Mouse (Mus musculus) heart, embryonic 13.5 days (tissue): Measurements from ENCODE around the gene Kel. TPM values are rescaled to one million over a fixed set of nuclear protein-coding genes. Genes with fewer than 3 reads are reported as not detected.

ENCODE experiments used
- ATAC-seq: fragments of 200-750 bp; cut with Nextera tagmentation; 2 replicates; pipeline ENCODE4 v1.8.0; 2017; ENCODE audit warnings: moderate TSS enrichment; ENCODE audit not compliant: insufficient number of reproducible peaks, low FRiP score, low TSS enrichment; ENCODE audit errors: extremely low read depth
- H3K27ac ChIP-seq: fragments of 300-500 bp; sonication (generic); replicated peaks from 2 replicates; pipeline ENCODE4 v1.5.1; 2015; ENCODE audit warnings: moderate library complexity, mild to moderate bottlenecking, inconsistent platforms
- H3K27me3 ChIP-seq: fragments of 300-500 bp; sonication (generic); replicated peaks from 2 replicates; pipeline ENCODE4 v1.6.1; 2015; ENCODE audit warnings: mild to moderate bottlenecking, inconsistent platforms
- H3K36me3 ChIP-seq: fragments of 300-500 bp; sonication (generic); 2 replicates; pipeline ENCODE4 v1.6.1; 2015; ENCODE audit warnings: mild to moderate bottlenecking, inconsistent platforms
- H3K4me1 ChIP-seq: fragments of 300-500 bp; sonication (generic); 2 replicates; pipeline ENCODE4 v1.6.1; 2015; ENCODE audit warnings: inconsistent platforms
- H3K4me2 ChIP-seq: fragments of 300-500 bp; sonication (generic); 2 replicates; pipeline ENCODE4 v1.6.1; 2015; ENCODE audit warnings: inconsistent platforms, mild to moderate bottlenecking, moderate library complexity
- H3K4me3 ChIP-seq: fragments of 300-500 bp; sonication (generic); 2 replicates; pipeline ENCODE4 v1.5.1; 2015; ENCODE audit warnings: moderate library complexity, mild to moderate bottlenecking, inconsistent platforms
- H3K9ac ChIP-seq: fragments of 300-500 bp; sonication (generic); 2 replicates; pipeline ENCODE4 v1.6.1; 2015; ENCODE audit warnings: inconsistent platforms, mild to moderate bottlenecking, moderate library complexity
- H3K9me3 ChIP-seq: fragments of 300-500 bp; sonication (generic); 2 replicates; pipeline ENCODE4 v1.6.1; 2016; ENCODE audit warnings: inconsistent platforms
- WGBS: fragments of 180-500 bp; shearing (Covaris S2); methylation state at CpG from one replicate; pipeline ENCODE4 v1.1.7; 2015; ENCODE audit warnings: mixed read lengths; 5-methylcytosine and 5-hydroxymethylcytosine counted together
- polyA plus RNA-seq: library from polyadenylated mRNA; unstranded; fragments of >200 nt; fragmentation: Nextera tagmentation; extraction: Ambion mirVana; gene quantifications from 2 replicates; pipeline ENCODE4 v1.2.1, GENCODE M21; 2015

Gene Kel
- polyA plus RNA-seq, 1 experiment from 2014 or later = 11.6 TPM

DNA sequence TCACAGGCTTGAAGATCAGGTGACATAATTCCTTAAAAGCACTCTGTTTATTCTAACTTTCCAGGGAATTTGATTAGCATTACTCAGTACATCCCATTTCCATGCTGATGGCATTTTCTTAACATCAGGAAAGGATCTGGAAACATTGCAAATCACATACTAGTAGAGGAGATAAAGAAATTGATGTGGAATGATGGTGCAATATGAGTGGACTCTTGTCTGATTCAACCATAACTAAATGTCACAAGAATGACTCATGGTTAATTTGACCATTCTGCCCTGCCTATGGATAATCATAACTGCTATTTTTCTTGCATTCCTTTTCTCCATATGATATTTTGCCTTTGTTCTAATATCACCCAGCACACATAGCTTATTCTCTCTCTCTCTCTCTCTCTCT, 11.9 kb downstream of the Kel start:
- no peak overlapping the region for H3K27ac ChIP-seq
- H3K4me3 ChIP-seq = no peak overlapping the region
- no peak overlapping the region for H3K4me2 ChIP-seq
- H3K9me3 ChIP-seq = no peaks in the 10 kb centered on the region
- H3K36me3 ChIP-seq = no peaks in the 10 kb centered on the region
- H3K4me1 ChIP-seq = no peaks in the 10 kb centered on the region
- H3K9ac ChIP-seq = no peak overlapping the region
- H3K27me3 ChIP-seq = no peaks in the 10 kb centered on the region
- ATAC-seq = no peak

DNA sequence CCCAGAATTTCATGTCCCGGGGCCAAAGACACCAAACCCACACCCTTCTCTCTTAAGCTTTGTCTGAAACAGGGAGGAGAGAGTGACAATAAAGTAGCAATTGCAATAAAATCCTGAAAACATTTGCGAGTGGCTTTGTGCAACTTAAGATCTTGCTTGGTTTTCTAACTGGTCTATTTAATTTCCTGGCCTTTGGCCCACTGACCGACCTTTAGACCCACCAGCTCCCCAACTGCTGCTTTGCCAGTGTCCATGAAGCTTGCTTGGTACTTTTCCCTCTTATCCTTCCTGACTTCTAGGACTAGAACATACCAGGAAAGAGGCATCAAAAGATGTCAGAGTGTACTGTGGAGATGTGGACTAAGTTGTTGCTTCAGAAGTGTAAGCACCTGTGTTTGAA, 18.5 kb downstream of the Kel start:
- ATAC-seq = no peak
- 81% methylated on average over 3 of the region's 3 CpGs for WGBS

DNA sequence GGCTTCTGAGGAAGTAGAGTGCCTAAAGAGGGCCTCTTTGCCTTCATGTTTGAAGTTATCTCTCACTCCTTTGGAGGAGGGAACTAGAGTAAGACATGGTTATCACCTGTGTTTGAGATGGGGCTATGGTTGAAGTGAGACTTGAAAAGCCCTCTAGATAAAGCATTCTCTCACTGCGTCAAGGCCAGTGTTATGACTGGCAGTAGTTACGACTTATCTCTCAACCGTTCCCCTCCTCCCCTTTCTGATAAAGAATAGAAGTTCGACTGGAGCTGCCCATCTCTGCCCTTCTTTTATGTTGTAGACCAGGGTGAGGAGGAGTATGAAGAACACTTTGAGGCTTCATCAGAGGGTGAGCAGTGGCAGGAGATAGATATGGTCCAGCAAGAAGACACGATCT, 19.2 kb downstream of the Kel start:
- H3K9me3 ChIP-seq = no peaks in the 10 kb centered on the region
- WGBS = 30% methylated on average over 5 of the region's 5 CpGs
- no peak overlapping the region for H3K9ac ChIP-seq
- no peaks in the 10 kb centered on the region; the same call in 1 of the 2 replicates for H3K27me3 ChIP-seq
- H3K4me1 ChIP-seq = no peaks in the 10 kb centered on the region
- H3K4me3 ChIP-seq = no peak overlapping the region
- H3K27ac ChIP-seq = no peak overlapping the region
- no peaks in the 10 kb centered on the region for H3K36me3 ChIP-seq
- no peak overlapping the region for H3K4me2 ChIP-seq
- ATAC-seq = no peak

More for the DNA sequence above, 18.5 kb downstream of the Kel start:
- H3K27ac ChIP-seq = no peak overlapping the region
- no peak overlapping the region for H3K4me3 ChIP-seq
- no peaks in the 10 kb centered on the region for H3K9me3 ChIP-seq
- H3K4me2 ChIP-seq = no peak overlapping the region
- H3K4me1 ChIP-seq = no peaks in the 10 kb centered on the region
- no peaks in the 10 kb centered on the region for H3K27me3 ChIP-seq
- no peaks in the 10 kb centered on the region for H3K36me3 ChIP-seq
- no peak overlapping the region for H3K9ac ChIP-seq

DNA sequence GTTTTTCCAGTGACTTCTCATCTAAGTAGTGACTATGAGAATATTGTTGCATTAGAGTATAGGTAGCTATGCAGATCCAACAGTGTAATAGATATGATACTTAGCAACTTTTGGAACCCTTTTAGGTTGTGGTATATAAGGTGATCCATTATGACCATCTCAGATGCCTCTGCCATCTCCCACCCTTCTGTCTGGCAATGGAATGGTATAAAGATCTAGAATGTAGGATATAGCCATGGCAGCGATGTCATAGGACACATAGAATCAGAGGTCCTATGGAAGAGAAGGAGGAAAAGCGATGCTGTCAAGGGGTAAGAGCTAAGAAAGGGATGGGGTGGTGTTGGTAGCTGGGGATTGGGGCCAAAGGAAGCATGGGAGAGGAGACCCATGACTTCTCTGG, 20.0 kb downstream of the Kel start, which contains the start of gene Llcfc1:
Llcfc1 (plus strand) TSS at position 301 of the 400 bp plus-strand sequence.
- 71% methylated on average over 2 of the region's 2 CpGs for WGBS
- no peaks in the 10 kb centered on the region for H3K4me1 ChIP-seq
- no peaks in the 10 kb centered on the region for H3K36me3 ChIP-seq
- no peak within 1 kb of the TSS for H3K4me2 ChIP-seq
- ATAC-seq = no peak
- no peak within 1 kb of the TSS for H3K9ac ChIP-seq
- no peaks in the 10 kb centered on the region for H3K9me3 ChIP-seq
- H3K4me3 ChIP-seq = no peak within 1 kb of the TSS
- H3K27ac ChIP-seq = no peak within 1 kb of the TSS
- no peaks in the 10 kb centered on the region; the same call in 1 of the 2 replicates for H3K27me3 ChIP-seq

DNA sequence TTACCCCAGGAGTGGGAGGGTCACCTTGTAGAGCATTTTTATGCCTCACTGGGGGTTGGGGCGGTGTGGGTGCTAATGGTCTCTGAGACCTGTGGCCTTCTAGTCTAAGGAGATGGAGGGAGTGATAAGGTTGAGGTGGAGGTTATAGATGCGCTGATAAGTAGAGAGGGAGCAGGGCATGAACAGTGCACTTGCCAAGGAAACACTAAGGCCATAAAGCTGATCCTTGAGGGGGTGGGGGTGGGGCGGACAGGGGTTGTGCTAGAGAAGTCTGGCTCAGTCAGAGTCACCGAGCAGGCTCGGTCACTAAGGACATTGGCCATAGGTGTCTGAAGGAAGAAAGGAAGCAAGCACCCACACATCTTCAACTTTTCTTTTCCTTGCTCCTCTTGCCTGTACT, 22.5 kb downstream of the Kel start:
- Histone ChIP-seq H3K4me2 (no peak overlapping the region), H3K27me3 (no peaks in the 10 kb centered on the region; the same call in 1 of the 2 replicates), H3K9me3 (no peaks in the 10 kb centered on the region), H3K9ac (no peak overlapping the region), H3K27ac (no peak overlapping the region), H3K36me3 (no peaks in the 10 kb centered on the region), H3K4me3 (no peak overlapping the region), H3K4me1 (no peaks in the 10 kb centered on the region)
- ATAC-seq = no peak
- WGBS = 59% methylated on average over 5 of the region's 5 CpGs

DNA sequence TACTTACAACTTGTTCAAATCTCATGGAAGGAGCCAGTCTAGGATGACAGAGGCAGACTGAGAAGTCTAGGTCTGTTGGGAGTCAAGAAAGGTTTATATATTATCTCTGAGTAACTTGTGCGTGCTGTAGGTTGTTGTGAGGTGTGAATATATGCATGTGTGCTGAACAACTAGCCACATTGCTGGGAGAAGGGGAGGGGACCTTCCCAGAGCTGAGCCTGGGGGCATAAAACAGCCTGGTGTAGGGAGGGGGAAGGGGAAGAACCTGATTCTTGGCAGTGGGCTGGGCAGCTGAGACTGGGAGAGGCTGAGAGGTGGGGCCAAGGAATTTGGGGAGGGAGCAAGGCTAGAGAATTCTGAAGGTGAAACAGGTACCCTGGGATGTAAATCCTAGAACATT, 23.5 kb downstream of the Kel start, which contains the start of gene Trpv5:
Trpv5 (minus strand) TSS at position 101 of the 400 bp plus-strand sequence.
- Histone ChIP-seq H3K4me1 (no peaks in the 10 kb centered on the region), H3K9ac (no peak within 1 kb of the TSS), H3K36me3 (no peaks in the 10 kb centered on the region), H3K4me2 (no peak within 1 kb of the TSS), H3K27ac (no peak within 1 kb of the TSS), H3K27me3 (no peaks in the 10 kb centered on the region; the same call in 1 of the 2 replicates), H3K4me3 (no peak within 1 kb of the TSS), H3K9me3 (no peaks in the 10 kb centered on the region)
- WGBS = 60% methylated on average over 1 of the region's 1 CpGs
- no peak for ATAC-seq

DNA sequence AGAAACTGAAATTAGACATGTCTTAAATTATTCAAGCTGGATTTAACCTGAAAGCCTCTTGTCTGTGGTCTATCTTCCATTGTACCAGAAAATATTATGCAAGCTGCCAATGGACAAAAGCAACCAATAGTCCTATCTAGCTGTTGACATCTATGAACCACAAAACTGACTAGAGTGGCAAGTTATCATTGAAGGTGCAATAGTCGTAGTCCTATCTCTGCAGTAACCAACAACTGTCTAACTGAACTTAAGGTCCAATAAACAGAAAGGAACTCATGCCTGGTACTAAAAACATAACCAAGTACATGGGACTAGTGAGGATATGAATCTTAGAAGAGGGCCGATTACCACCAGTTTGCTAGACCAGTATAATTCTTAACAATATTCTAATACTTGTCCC, 27.6 kb downstream of the Kel start:
- Histone ChIP-seq H3K36me3 (no peaks in the 10 kb centered on the region), H3K9me3 (0 out of 2 replicates have a peak, but pooled peaks cover 8% of the 10 kb centered on the region), H3K27me3 (no peaks in the 10 kb centered on the region; the same call in 1 of the 2 replicates), H3K4me3 (no peak overlapping the region), H3K9ac (no peak overlapping the region), H3K4me2 (no peak overlapping the region), H3K4me1 (no peaks in the 10 kb centered on the region), H3K27ac (no peak overlapping the region)
- WGBS = 72% methylated on average over 2 of the region's 2 CpGs
- ATAC-seq = no peak

DNA sequence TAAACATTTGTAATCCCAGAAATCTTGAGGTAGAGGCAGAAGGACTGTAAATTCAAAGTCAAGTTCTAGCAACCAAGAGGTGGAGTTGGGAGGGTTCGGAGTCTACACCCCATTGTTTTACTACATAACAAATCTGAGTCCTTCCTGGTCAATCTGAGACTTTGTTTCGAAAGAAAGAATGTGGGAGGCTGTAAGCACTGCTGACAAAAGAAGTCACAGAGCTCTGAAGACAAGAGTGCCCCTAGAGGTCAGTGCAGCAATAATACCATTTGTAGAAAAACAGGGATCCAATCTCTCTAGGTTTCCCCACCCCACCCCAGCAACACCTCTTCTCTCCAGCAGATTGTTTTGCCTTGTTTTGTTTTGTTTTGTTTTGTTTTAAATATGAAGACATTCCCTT, 41.8 kb downstream of the Kel start:
- WGBS = 37% methylated on average over 2 of the region's 2 CpGs

DNA sequence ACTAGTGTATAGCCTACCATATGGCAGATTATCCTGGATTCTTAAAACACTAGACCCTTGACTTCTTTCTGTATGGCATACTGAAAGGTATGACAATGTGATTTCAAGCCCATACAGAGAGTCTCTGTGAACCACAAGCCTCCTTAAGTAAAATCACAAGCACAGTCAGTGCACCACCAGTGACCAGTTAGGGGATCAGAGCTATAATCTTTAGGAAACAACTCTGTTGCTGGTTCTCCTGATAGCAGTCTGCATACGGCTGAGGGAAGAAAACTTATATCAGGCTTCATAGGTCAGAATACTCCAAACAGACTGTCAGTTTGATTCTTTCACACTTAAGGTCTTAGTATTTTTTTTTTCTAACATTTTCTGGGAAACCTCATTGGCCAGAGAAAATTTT, 45.7 kb downstream of the Kel start:
- Histone ChIP-seq H3K4me2 (no peak overlapping the region), H3K4me1 (no peaks in the 10 kb centered on the region), H3K27me3 (no peaks in the 10 kb centered on the region), H3K9me3 (no peaks in the 10 kb centered on the region), H3K27ac (no peak overlapping the region), H3K36me3 (no peaks in the 10 kb centered on the region), H3K9ac (no peak overlapping the region), H3K4me3 (no peak overlapping the region)
- 30% methylated on average over 1 of the region's 1 CpGs for WGBS
- ATAC-seq = no peak

More for the DNA sequence above, 41.8 kb downstream of the Kel start:
- ATAC-seq = no peak
- Histone ChIP-seq H3K4me2 (no peak overlapping the region), H3K36me3 (no peaks in the 10 kb centered on the region), H3K9me3 (no peaks in the 10 kb centered on the region), H3K27me3 (no peaks in the 10 kb centered on the region), H3K4me1 (no peaks in the 10 kb centered on the region), H3K27ac (no peak overlapping the region), H3K9ac (no peak overlapping the region), H3K4me3 (no peak overlapping the region)

DNA sequence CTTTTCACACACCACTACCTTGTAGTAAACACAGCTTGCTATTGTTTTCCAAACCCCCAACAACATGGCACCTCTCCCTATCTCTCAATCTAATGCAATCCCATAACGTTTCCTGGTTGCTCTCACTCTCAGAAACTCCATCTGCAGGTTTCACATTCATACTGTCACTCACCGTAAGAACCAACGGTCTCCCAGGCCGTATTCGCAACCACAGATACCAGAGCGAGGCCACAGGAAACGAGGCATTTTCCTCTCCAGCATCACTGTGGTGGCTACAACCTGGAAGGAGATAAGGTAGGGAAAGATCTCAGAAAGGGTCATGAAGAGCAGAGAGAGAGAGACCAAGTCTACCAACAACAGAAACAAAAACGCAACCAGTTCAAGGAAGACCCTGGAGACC, 49.5 kb downstream of the Kel start:
- Histone ChIP-seq H3K4me1 (no peaks in the 10 kb centered on the region), H3K27me3 (no peaks in the 10 kb centered on the region), H3K27ac (no peak overlapping the region), H3K4me2 (no peak overlapping the region), H3K36me3 (no peaks in the 10 kb centered on the region), H3K9ac (no peak overlapping the region), H3K4me3 (no peak overlapping the region), H3K9me3 (no peaks in the 10 kb centered on the region)
- no peak for ATAC-seq
- WGBS = 67% methylated on average over 8 of the region's 8 CpGs

DNA sequence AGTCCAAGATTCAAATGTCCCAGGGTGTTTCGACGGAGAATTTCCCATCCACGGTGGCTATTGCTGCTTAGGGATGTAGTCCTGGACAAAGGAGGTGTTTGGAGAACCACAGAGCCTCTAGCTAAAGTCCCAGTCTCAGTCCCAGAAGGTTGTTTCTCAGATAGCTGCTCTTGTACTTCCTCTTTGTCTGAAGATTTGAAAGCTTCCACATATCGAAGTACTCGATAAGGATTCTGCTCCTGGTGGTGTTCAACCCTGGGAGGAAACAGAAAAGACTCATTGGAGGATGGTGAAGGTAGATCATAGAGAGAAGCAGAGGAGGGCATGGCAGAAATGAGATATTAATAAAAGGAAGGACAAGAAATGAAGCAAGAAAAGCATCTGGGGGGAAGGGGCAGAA, 51.0 kb downstream of the Kel start:
- ATAC-seq = no peak
- H3K27ac ChIP-seq = no peak overlapping the region

DNA sequence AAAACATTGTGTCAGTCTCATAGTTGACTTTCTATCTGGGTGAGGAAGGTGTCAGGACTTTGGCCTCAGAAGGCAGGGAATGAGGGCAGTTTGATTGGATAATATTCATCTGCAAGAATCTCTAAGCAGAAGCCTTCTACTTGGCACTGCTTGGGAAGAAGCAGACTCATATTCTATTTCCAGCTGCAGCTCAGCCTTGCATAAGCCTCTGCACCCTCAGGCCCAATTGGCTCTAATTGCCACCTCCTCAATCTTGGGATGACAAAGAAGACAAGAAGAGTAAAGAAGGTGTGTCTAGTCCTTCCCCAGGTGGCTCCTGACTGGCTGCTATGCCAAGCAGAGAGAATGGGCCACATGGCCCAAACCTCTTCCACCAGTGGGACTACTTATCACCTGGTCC, 57.5 kb downstream of the Kel start:
- H3K36me3 ChIP-seq = no peaks in the 10 kb centered on the region
- H3K4me3 ChIP-seq = no peak overlapping the region
- H3K4me2 ChIP-seq = no peak overlapping the region
- no peaks in the 10 kb centered on the region for H3K27me3 ChIP-seq
- H3K9ac ChIP-seq = no peak overlapping the region
- no peak for ATAC-seq
- H3K4me1 ChIP-seq = no peaks in the 10 kb centered on the region
- no peak overlapping the region for H3K27ac ChIP-seq
- H3K9me3 ChIP-seq = no peaks in the 10 kb centered on the region

More for the DNA sequence above, 51.0 kb downstream of the Kel start:
- 82% methylated on average over 5 of the region's 5 CpGs for WGBS
- Histone ChIP-seq H3K27me3 (no peaks in the 10 kb centered on the region), H3K9me3 (no peaks in the 10 kb centered on the region), H3K4me2 (no peak overlapping the region), H3K4me1 (no peaks in the 10 kb centered on the region), H3K9ac (no peak overlapping the region), H3K36me3 (no peaks in the 10 kb centered on the region), H3K4me3 (no peak overlapping the region)
